Mouse (Mus musculus): Measurements from ENCODE around the gene Mixl1. TPM values are rescaled to one million over a fixed set of nuclear protein-coding genes. Genes with fewer than 3 reads are reported as not detected.

The Mixl1 gene
- polyA plus RNA-seq, 1 experiment from 2014 or later: 0.28 TPM

- WGBS: 37% methylated on average over 3 of the region's 3 CpGs
- H3K9ac ChIP-seq: no peak overlapping the region
- H3K9me3 ChIP-seq: no peaks in the 10 kb centered on the region
- ATAC-seq (ENCODE audit: insufficient read depth, low FRiP score, low read depth): no peak
- H3K4me2 ChIP-seq: no peak overlapping the region
- H3K4me3 ChIP-seq (replicated peaks): no peak overlapping the region
- no peaks in the 10 kb centered on the region for H3K4me1 ChIP-seq
- no peaks in the 10 kb centered on the region for H3K27me3 ChIP-seq (replicated peaks)
- H3K27ac ChIP-seq: no peak overlapping the region
- no peaks in the 10 kb centered on the region for H3K36me3 ChIP-seq
Measured at GRCm38 (mm10) chr1:180707368-180707767, 10.5 kb upstream of the Mixl1 start.

GRCm38 (mm10) chr1:180703400-180703799, 6.6 kb upstream of the Mixl1 start:
- no peak overlapping the region for H3K9ac ChIP-seq
- no peaks in the 10 kb centered on the region for H3K4me1 ChIP-seq
- H3K4me3 ChIP-seq (replicated peaks): no peak overlapping the region
- no peak overlapping the region for H3K27ac ChIP-seq
- 0 out of 2 replicates have a peak, but pooled peaks cover 4% of the 10 kb centered on the region for H3K27me3 ChIP-seq (replicated peaks)
- no peaks in the 10 kb centered on the region for H3K36me3 ChIP-seq
- no peak for ATAC-seq (ENCODE audit: insufficient read depth, low FRiP score, low read depth)
- WGBS: 40% methylated on average over 6 of the region's 6 CpGs
- no peak overlapping the region for H3K4me2 ChIP-seq
- H3K9me3 ChIP-seq: no peaks in the 10 kb centered on the region

- no peak overlapping the region for H3K4me3 ChIP-seq (replicated peaks)
- H3K27me3 ChIP-seq (replicated peaks): peaks cover 34% of the 10 kb centered on the region
- no peaks in the 10 kb centered on the region for H3K36me3 ChIP-seq
- H3K9ac ChIP-seq: no peak overlapping the region
- H3K4me1 ChIP-seq: peaks cover 11% of the 10 kb centered on the region
- no peaks in the 10 kb centered on the region for H3K9me3 ChIP-seq
- ATAC-seq (ENCODE audit: insufficient read depth, low FRiP score, low read depth): no peak
- H3K27ac ChIP-seq: no peak overlapping the region
- 59% methylated on average over 5 of the region's 5 CpGs for WGBS
- no peak overlapping the region for H3K4me2 ChIP-seq
Measured at GRCm38 (mm10) chr1:180698063-180698462, 1.2 kb upstream of the Mixl1 start.

- Histone ChIP-seq H3K9ac (no peak overlapping the region), H3K27me3 (replicated peaks) (peaks cover 10% of the 10 kb centered on the region), H3K27ac (no peak overlapping the region), H3K9me3 (no peaks in the 10 kb centered on the region), H3K4me1 (0 out of 2 replicates have a peak, but pooled peaks cover under 1% of the 10 kb centered on the region), H3K4me3 (replicated peaks) (no peak overlapping the region), H3K36me3 (0 out of 2 replicates have a peak, but pooled peaks cover 10% of the 10 kb centered on the region), H3K4me2 (no peak overlapping the region)
- WGBS: 88% methylated on average over 7 of the region's 7 CpGs
- ATAC-seq (ENCODE audit: insufficient read depth, low FRiP score, low read depth): no peak
Measured at GRCm38 (mm10) chr1:180691284-180691683, 5.5 kb downstream of the Mixl1 start.

Other genes with a start within 250 kb of the Mixl1 start
- gene Stum, start 213.5 kb downstream of the Mixl1 start, polyA plus RNA-seq (2015; fragmentation: Nextera tagmentation; extraction: Ambion mirVana): 1.6 and 2.0 TPM in 2 replicates
- 113 and 125 TPM in 2 replicates for gene Parp1, start 128.1 kb downstream of the Mixl1 start, polyA plus RNA-seq (2015; fragmentation: Nextera tagmentation; extraction: Ambion mirVana)
- 15.9 and 18.0 TPM in 2 replicates for gene Lin9, start 55.9 kb downstream of the Mixl1 start, polyA plus RNA-seq (2015; fragmentation: Nextera tagmentation; extraction: Ambion mirVana)
- gene Acbd3, start 29.0 kb upstream of the Mixl1 start, polyA plus RNA-seq (2015; fragmentation: Nextera tagmentation; extraction: Ambion mirVana): 23.7 and 23.9 TPM in 2 replicates
- gene H3f3a, start 116.9 kb upstream of the Mixl1 start, polyA plus RNA-seq (2015; fragmentation: Nextera tagmentation; extraction: Ambion mirVana): 1,924 and 2,089 TPM in 2 replicates
- 30.7 and 34.4 TPM in 2 replicates for gene Sde2, start 154.1 kb upstream of the Mixl1 start, polyA plus RNA-seq (2015; fragmentation: Nextera tagmentation; extraction: Ambion mirVana)
- not detected in 2 replicates for gene Lefty2, start 196.1 kb upstream of the Mixl1 start, polyA plus RNA-seq (2015; fragmentation: Nextera tagmentation; extraction: Ambion mirVana)
- gene Pycr2, start 207.3 kb upstream of the Mixl1 start, polyA plus RNA-seq (2015; fragmentation: Nextera tagmentation; extraction: Ambion mirVana): 101 and 109 TPM in 2 replicates
- 3.2 and 3.7 TPM in 2 replicates for gene Lefty1, start 238.0 kb upstream of the Mixl1 start, polyA plus RNA-seq (2015; fragmentation: Nextera tagmentation; extraction: Ambion mirVana)
- 20.9 and 23.0 TPM in 2 replicates for gene Tmem63a, start 245.3 kb upstream of the Mixl1 start, polyA plus RNA-seq (2015; fragmentation: Nextera tagmentation; extraction: Ambion mirVana)

Data from stomach, embryonic 15.5 days (tissue).